Mouse (Mus musculus) spleen, postnatal 36 days (tissue): ENCODE results near the gene Gm10272.
"Not testable (repeated sequence)": the region's sequence is repeated elsewhere in the genome, so short reads cannot be mapped to it uniquely, and the experiment has no call there.

Experiments
- DNase-seq, 2 experiments: peaks; one replicate each; pipeline ENCODE4 v3.0.0; 2022; ENCODE audit warnings: low spot score in 2 of 2, mixed read lengths in 1 of 2

Gm10272 gene

GRCm38 (mm10) chr10:77728280-77728679 lies 21.9 kb downstream of the Gm10272 start:
- no peak for DNase-seq

- DNase-seq = no peak
Measured at GRCm38 (mm10) chr10:77729241-77729640, 22.8 kb downstream of the Gm10272 start.

- DNase-seq = no peak
Measured at GRCm38 (mm10) chr10:77735928-77736327, 29.5 kb downstream of the Gm10272 start.

GRCm38 (mm10) chr10:77738929-77739328 lies 32.5 kb downstream of the Gm10272 start:
- DNase-seq = no peak

- DNase-seq = not testable (repeated sequence)
Measured at GRCm38 (mm10) chr10:77741924-77742688, 35.7 kb downstream of the Gm10272 start, which contains the start of gene Gm18596. Gene Gm18596 (minus strand): TSS chr10:77742638.

GRCm38 (mm10) chr10:77750686-77751085 lies 44.3 kb downstream of the Gm10272 start:
- DNase-seq = not testable (repeated sequence)

GRCm38 (mm10) chr10:77751254-77751653 lies 44.8 kb downstream of the Gm10272 start, which contains the start of gene Gm9736:
Gene Gm9736 (minus strand): TSS chr10:77751354.
- not testable (repeated sequence) for DNase-seq

- DNase-seq = not testable (repeated sequence)
Measured at GRCm38 (mm10) chr10:77752312-77752711, 45.9 kb downstream of the Gm10272 start.

- DNase-seq = no peak
Measured at GRCm38 (mm10) chr10:77753448-77753847, 47.0 kb downstream of the Gm10272 start.
